Mouse (Mus musculus): Measurements from ENCODE around the gene Htra1.

- no peak for TF ChIP-seq E2F4 (IDR thresholded peaks at IDR 0.05; ENCODE audit: insufficient read depth)
- TF ChIP-seq MYOD1 (IDR thresholded peaks at IDR 0.05; ENCODE audit: control insufficient read depth in 1 of 3, insufficient read length in 2 of 3, low read depth in 2 of 3): no peak
- no peak for TF ChIP-seq POLR2A (IDR thresholded peaks at IDR 0.05; ENCODE audit: insufficient read length, low read depth)
- TF ChIP-seq CEBPB (IDR thresholded peaks at IDR 0.05; ENCODE audit: insufficient read depth, poor library complexity, severe bottlenecking): no peak
- TF ChIP-seq USF1 (IDR thresholded peaks at IDR 0.05; ENCODE audit: low read depth): no peak
- TF ChIP-seq MAX (IDR thresholded peaks at IDR 0.05; ENCODE audit: low read depth): no peak
Measured at GRCm38 (mm10) chr7:130985716-130986115, 49.8 kb downstream of the Htra1 start.

Measured in myocyte (in vitro differentiated cells).